Mouse (Mus musculus) midbrain, embryonic 14.5 days (tissue): Measurements from ENCODE around the gene Gpr162. TPM values are rescaled to one million over a fixed set of nuclear protein-coding genes. Genes with fewer than 3 reads are reported as not detected.

Source experiments
- ATAC-seq: fragments of 200-750 bp; cut with Nextera tagmentation; 2 replicates; pipeline ENCODE4 v1.8.0; 2017; ENCODE audit warnings: moderate number of reproducible peaks, moderate library complexity; ENCODE audit not compliant: low FRiP score, low TSS enrichment
- DNase-seq: peaks from one replicate; pipeline ENCODE4 v3.0.0-alpha.2; 2015
- H3K27ac ChIP-seq: fragments of 300-500 bp; sonication (generic); replicated peaks from 2 replicates; pipeline ENCODE4 v1.5.1; 2014; ENCODE audit warnings: mild to moderate bottlenecking, low read depth, low read length, moderate library complexity
- H3K27me3 ChIP-seq: fragments of 300-500 bp; sonication (generic); 2 replicates; pipeline ENCODE4 v1.6.1; 2014; ENCODE audit warnings: low read length, control low read depth, mixed read lengths; ENCODE audit not compliant: control insufficient read depth, insufficient read depth
- H3K36me3 ChIP-seq: fragments of 300-500 bp; sonication (generic); 2 replicates; pipeline ENCODE4 v1.6.1; 2014; ENCODE audit warnings: low read length, control low read depth; ENCODE audit not compliant: control insufficient read depth, insufficient read depth
- H3K4me1 ChIP-seq: fragments of 300-500 bp; sonication (generic); 2 replicates; pipeline ENCODE4 v1.6.1; 2014; ENCODE audit warnings: mild to moderate bottlenecking, antibody characterized with exemption, low read length, control low read depth; ENCODE audit not compliant: control insufficient read depth, insufficient read depth
- H3K4me2 ChIP-seq: fragments of 300-500 bp; sonication (generic); 2 replicates; pipeline ENCODE4 v1.6.1; 2014; ENCODE audit warnings: mild to moderate bottlenecking, low read length, moderate library complexity
- H3K4me3 ChIP-seq: fragments of 300-500 bp; sonication (generic); replicated peaks from 2 replicates; pipeline ENCODE4 v1.5.1; 2014; ENCODE audit warnings: low read depth, low read length
- H3K9ac ChIP-seq: fragments of 300-500 bp; sonication (generic); replicated peaks from 2 replicates; pipeline ENCODE4 v1.6.1; 2014; ENCODE audit warnings: mild to moderate bottlenecking, low read length, moderate library complexity
- H3K9me3 ChIP-seq: fragments of 300-500 bp; sonication (generic); 2 replicates; pipeline ENCODE4 v1.6.1; 2016; ENCODE audit warnings: low read length, control low read depth, mixed read lengths; ENCODE audit not compliant: control insufficient read depth
- WGBS: fragments of 180-500 bp; shearing (Covaris S2); extraction: QIAGEN DNeasy Blood & Tissue Kit; methylation state at CpG from one replicate; pipeline ENCODE4 v1.1.7; 2014; 5-methylcytosine and 5-hydroxymethylcytosine counted together
- polyA plus RNA-seq: library from polyadenylated mRNA; unstranded; fragments of >200 nt; fragmentation: Nextera tagmentation; extraction: Ambion mirVana; gene quantifications from 2 replicates; pipeline ENCODE4 v1.2.1, GENCODE M21; 2014

Gene Gpr162
- polyA plus RNA-seq, 1 experiment from 2014 or later = 14.7 TPM

DNA sequence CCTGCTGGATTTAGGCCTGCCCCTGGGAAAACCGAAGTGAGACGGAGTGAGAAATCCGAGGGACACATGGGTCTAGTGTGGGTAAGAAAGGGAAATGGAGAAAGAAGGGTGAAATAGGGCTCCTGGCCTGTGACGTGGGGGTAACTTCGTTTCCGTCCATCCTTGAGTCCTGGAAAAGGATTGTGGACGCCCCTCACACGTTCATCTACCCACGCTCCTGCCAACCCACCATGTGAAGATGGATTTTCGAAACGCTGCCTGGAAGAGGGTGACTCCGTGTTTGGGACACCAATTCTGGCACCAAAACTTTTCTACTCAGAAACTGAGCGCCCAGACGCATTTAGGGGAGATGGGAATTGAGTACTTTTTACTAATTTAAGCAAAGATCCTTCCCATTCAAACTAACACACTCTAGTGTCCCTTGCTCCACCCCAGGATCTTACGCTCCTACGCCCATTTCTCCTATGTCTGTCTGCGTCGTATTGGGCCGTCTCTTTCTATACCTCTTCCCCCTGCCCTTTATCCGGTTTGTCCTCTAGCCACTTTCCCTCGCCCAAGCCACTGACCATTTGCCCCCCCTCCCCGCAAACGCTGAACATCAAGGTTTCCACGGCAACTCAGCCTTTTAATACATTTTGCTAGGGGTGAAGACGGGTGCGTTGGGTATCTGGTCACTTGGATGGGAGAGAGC lies 5.8 kb downstream of the Gpr162 start:
- peak overlapping the region; percentile 66 for H3K4me3 ChIP-seq
- WGBS = 22% methylated on average over 26 of the region's 26 CpGs
- peak overlapping the region; percentile 82 for H3K4me2 ChIP-seq
- ATAC-seq = no peak
- DNase-seq = no peak
- peaks cover 43% of the 10 kb centered on the region for H3K4me1 ChIP-seq
- no peaks in the 10 kb centered on the region for H3K27me3 ChIP-seq
- peak overlapping the region; percentile 90 for H3K9ac ChIP-seq
- no peaks in the 10 kb centered on the region for H3K9me3 ChIP-seq
- H3K27ac ChIP-seq = peak overlapping the region; percentile 98
- H3K36me3 ChIP-seq = peaks cover 26% of the 10 kb centered on the region

DNA sequence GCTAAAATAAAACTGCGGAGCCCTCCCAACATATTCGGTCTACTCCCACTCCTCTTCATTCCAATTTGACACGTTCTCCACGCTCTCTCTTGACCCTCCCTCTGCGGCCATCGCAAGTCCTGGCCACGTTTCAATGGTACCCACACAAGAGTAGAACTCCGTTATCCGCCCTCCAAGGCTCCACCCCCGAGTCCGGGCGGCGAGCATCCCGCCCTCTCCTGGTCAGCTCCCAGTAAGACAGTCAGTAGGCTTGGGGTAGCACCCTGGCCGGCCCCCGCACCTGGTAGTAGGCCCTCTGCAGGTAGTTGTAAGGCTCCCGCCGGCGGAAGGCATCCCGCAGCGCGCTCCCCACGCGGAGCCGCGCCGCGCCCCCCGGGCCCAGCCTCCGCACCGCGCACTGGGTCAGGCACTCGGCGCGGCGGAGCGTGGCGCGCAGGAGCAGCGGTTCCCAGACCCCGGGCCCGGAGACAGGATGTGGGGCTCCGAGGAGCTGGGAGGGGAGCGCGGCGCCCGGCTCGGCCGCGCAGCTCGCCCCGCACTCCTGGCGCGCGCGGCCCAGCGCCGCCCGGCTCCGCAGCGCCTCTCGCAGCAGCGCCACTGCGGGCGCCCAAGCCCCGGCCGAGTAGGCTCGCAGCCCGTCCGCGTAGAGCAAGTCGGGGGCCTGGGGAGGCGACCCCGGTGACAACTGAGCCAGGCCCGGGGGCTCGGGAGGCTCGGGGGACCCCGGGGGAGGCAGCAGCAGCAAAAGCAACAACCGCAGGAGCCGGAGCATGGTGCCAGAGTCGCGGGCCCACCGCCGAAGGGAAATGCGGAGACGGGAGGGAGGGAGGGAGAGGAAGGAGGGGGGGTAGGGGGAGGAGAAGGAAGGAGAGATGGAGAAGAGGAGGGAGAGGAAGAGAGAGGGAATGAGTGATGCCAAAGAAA lies 6.6 kb downstream of the Gpr162 start, which contains the start of gene P3h3:
Gene P3h3, minus strand, starts transcription at position 837 of the 924 bp plus-strand sequence.
- Histone ChIP-seq H3K4me3 (peak within 1 kb of the TSS; percentile 66), H3K27me3 (no peaks in the 10 kb centered on the region), H3K4me1 (peaks cover 35% of the 10 kb centered on the region), H3K9me3 (no peaks in the 10 kb centered on the region), H3K9ac (peak within 1 kb of the TSS; percentile 90), H3K4me2 (peak within 1 kb of the TSS; percentile 82), H3K27ac (peak within 1 kb of the TSS; percentile 98), H3K36me3 (peaks cover 26% of the 10 kb centered on the region)
- DNase-seq = peak; percentile 92
- peak; percentile 86 for ATAC-seq
- under 1% methylated on average over 81 of the region's 86 CpGs for WGBS

DNA sequence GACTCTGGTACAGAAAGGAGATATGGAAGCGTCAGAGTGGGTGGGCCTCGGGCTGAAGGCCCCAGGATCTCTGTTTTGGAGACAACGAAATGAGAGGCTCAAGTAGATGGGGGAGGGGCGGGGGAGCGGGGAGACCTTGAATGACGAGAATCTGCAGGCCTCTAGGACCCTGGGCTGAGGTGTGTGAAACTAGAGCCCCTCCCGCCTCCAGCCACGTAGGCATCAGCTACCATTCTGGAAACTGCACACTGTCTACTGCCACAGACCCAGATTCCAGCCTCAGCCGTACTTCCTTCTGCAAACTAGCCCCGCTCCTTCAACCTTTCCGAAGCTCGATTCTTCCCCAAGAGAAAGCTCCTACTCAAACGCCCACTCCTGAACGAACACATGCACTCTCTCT lies 7.5 kb downstream of the Gpr162 start:
- Histone ChIP-seq H3K36me3 (peaks cover 26% of the 10 kb centered on the region), H3K9me3 (no peaks in the 10 kb centered on the region), H3K4me3 (peak overlapping the region; percentile 66), H3K4me2 (peak overlapping the region; percentile 82), H3K27me3 (no peaks in the 10 kb centered on the region), H3K4me1 (peaks cover 27% of the 10 kb centered on the region), H3K9ac (peak overlapping the region; percentile 90), H3K27ac (peak overlapping the region; percentile 98)
- peak; percentile 88 for DNase-seq
- 8% methylated on average over 14 of the region's 14 CpGs for WGBS
- peak; percentile 73 for ATAC-seq

DNA sequence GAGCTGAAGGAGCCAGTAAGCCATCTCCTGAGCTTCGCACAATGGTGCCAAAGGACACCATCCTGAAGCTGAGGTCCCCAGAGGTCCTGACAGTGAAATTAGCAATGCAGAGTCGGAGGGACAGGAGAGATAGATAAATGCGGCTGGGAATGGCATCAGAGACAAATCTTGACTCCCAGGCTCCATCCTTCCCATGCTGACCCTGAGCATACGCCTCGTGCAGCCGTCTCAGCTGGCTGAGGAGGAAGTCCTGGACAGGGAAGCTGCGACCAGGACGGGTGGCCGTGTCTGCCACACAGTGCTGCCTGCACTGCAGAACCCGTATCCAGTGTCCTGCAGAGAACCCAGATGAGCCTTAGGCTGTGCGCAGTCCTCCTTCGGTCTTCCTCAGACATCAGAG lies 9.1 kb downstream of the Gpr162 start:
- H3K27ac ChIP-seq = no peak overlapping the region
- H3K4me2 ChIP-seq = no peak overlapping the region
- ATAC-seq (no peak), DNase-seq (no peak)
- H3K36me3 ChIP-seq = peaks cover 18% of the 10 kb centered on the region; the same call in 1 of the 2 replicates
- H3K9ac ChIP-seq = no peak overlapping the region
- H3K4me3 ChIP-seq = no peak overlapping the region
- no peaks in the 10 kb centered on the region for H3K9me3 ChIP-seq
- 77% methylated on average over 12 of the region's 12 CpGs for WGBS
- H3K4me1 ChIP-seq = peaks cover 12% of the 10 kb centered on the region
- no peaks in the 10 kb centered on the region for H3K27me3 ChIP-seq

DNA sequence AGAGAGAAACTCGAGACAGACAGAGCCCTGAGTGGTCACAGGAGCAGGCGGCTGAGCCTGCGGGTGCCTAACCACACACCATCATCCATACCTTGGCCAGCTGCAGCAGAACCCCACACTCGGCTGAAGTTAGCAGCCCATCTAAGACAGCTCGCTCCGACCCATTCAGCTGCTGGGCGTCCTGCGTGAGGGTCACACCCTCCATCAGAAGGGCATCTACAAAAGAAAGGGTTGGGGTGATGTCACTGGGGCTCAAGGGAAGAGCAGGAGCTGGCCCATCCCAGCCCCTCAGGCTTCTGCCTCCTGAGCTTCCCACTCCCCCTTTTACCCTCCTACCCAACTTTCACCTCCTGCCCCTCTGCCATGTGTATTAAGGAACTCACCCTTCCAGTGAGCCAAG lies 13.2 kb downstream of the Gpr162 start:
- no peaks in the 10 kb centered on the region for H3K9me3 ChIP-seq
- no peak for DNase-seq
- no peaks in the 10 kb centered on the region; the same call in 1 of the 2 replicates for H3K4me1 ChIP-seq
- no peak overlapping the region for H3K4me2 ChIP-seq
- no peak overlapping the region for H3K4me3 ChIP-seq
- no peak for ATAC-seq
- no peaks in the 10 kb centered on the region for H3K27me3 ChIP-seq
- WGBS = 60% methylated on average over 8 of the region's 8 CpGs
- no peak overlapping the region for H3K27ac ChIP-seq
- no peak overlapping the region for H3K9ac ChIP-seq
- H3K36me3 ChIP-seq = peaks cover 15% of the 10 kb centered on the region

DNA sequence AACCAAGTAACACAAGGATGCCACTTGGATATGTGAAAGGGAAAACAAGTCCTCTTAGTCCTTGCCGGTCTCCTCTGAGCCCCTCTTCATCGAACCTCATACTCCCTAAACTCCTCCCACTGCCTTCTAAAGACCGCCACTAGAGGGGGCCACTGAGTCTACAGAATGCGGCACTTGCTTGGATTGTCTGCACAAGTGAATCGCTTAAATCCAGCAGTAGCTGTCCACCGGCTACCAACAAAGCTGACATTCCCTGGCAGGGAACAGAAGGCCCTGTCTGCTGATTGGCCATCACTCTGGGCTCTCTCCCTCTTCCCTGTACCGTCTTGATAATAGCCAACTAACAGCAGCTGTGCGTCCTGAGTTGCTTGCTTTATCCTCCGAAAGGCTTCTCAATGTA lies 16.5 kb downstream of the Gpr162 start:
- no peak overlapping the region for H3K4me3 ChIP-seq
- peak; percentile 97 for DNase-seq
- 3% methylated on average over 9 of the region's 9 CpGs for WGBS
- peaks cover 21% of the 10 kb centered on the region for H3K36me3 ChIP-seq
- no peak overlapping the region for H3K9ac ChIP-seq
- H3K4me2 ChIP-seq = 0 out of 2 replicates have a peak overlapping the region, but pooled peaks have one; percentile 14
- no peaks in the 10 kb centered on the region for H3K27me3 ChIP-seq
- H3K9me3 ChIP-seq = no peaks in the 10 kb centered on the region
- peak; percentile 84 for ATAC-seq
- H3K4me1 ChIP-seq = no peaks in the 10 kb centered on the region
- H3K27ac ChIP-seq = peak overlapping the region; percentile 63

DNA sequence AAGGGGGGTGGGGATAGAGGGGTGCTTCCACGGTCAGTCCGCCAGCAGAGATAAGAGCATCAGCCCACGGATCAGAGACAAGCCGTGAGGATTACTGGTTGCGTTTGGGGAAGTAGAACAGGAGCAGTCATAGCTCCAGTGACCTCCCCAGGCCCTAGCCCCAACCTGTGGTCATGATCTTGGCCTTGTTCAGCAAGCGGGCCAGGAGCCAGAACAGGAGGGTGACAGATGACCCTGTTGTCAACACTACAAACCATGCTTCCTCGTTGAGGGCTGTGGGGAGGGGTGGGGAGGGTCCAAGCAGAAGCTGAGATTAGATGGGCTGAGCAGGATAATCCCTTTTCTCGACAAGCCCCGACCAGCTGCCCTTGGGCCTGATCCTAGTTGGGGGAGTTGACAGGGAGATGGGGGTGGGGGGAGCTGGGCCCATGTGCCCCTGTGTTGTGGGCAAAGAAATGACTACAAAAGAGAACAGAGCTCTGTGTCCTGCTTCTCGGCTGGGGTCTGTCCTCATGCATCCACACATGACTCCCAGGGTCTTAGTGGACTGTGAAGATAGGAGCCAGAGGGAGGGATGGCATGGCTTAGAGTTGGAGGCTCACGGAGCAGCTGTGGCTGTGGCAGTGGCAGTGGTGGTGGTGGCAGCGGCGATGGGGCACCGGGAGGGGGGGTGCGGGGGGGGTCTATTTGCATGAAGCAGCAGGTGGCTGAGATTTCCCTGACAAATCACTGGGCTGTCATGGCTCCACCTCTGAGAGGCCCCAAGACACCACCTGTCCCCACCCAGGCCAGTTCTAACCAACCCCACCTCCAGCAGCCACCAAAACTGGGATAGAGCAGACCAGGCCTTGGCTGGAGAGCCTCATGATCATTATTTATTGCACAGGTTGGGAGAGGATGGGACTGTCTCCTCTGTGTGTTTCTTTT lies 23.3 kb downstream of the Gpr162 start, which contains the start of gene Gnb3:
Gene Gnb3, minus strand, starts transcription at position 35 of the 927 bp plus-strand sequence.
- Histone ChIP-seq H3K4me3 (no peak within 1 kb of the TSS), H3K27ac (peak within 1 kb of the TSS; percentile 62), H3K4me2 (peak within 1 kb of the TSS; percentile 30), H3K4me1 (peaks cover 17% of the 10 kb centered on the region), H3K9me3 (no peaks in the 10 kb centered on the region), H3K36me3 (peaks cover 12% of the 10 kb centered on the region; the same call in 1 of the 2 replicates), H3K27me3 (no peaks in the 10 kb centered on the region), H3K9ac (0 out of 2 replicates have a peak within 1 kb of the TSS, but pooled peaks have one; percentile 23)
- ATAC-seq (peak; percentile 69), DNase-seq (peak; percentile 50)
- 9% methylated on average over 15 of the region's 15 CpGs for WGBS

DNA sequence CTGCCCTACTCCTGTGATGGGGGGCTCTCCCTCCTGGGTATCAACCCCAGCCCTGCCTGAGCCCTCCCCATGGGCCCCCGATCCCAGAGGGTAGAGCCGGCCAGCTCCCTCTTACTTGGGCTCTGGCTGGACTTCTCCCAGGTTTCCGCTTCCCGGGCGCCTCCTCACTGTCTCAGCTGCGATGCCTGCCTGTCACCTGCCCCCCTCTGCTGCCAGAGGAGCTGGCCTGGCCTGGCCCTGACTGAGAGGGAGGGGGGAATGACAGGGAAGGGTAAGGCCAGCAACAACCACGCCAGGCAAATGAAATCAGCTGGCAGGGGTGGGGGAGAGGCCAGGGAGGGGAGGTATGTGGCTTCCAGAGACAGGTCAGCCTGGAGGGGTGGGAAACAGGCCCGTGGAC lies 24.0 kb downstream of the Gpr162 start:
- Histone ChIP-seq H3K9me3 (no peaks in the 10 kb centered on the region), H3K4me1 (peaks cover 17% of the 10 kb centered on the region), H3K36me3 (peaks cover 7% of the 10 kb centered on the region; the same call in 1 of the 2 replicates), H3K4me3 (no peak overlapping the region), H3K27ac (peak overlapping the region; percentile 62), H3K9ac (0 out of 2 replicates have a peak overlapping the region, but pooled peaks have one; percentile 23), H3K4me2 (peak overlapping the region; percentile 30), H3K27me3 (no peaks in the 10 kb centered on the region)
- ATAC-seq = 0 out of 2 replicates have a peak, but pooled peaks have one; percentile 37
- peak; percentile 20 for DNase-seq
- 7% methylated on average over 8 of the region's 8 CpGs for WGBS
